Mouse (Mus musculus) thymus, adult 2 months (tissue): Measurements from ENCODE around the gene Lrp1.

Experiments
- CTCF ChIP-seq: fragments of 200-500 bp; IDR thresholded peaks from 2 replicates; pipeline ENCODE4 v1.5.1; 2012; ENCODE audit warnings: mild to moderate bottlenecking, control low read depth, low read length, moderate library complexity, borderline replicate concordance; ENCODE audit not compliant: control insufficient read depth, poor library complexity, insufficient read depth; ENCODE audit errors: extremely low read depth
- POLR2A ChIP-seq: fragments of 200-500 bp; IDR thresholded peaks from 2 replicates; pipeline ENCODE4 v1.6.1; 2012; ENCODE audit warnings: mild to moderate bottlenecking, low read length, control low read depth, moderate library complexity; ENCODE audit not compliant: control insufficient read depth, poor library complexity, insufficient read depth; ENCODE audit errors: extremely low read depth

DNA sequence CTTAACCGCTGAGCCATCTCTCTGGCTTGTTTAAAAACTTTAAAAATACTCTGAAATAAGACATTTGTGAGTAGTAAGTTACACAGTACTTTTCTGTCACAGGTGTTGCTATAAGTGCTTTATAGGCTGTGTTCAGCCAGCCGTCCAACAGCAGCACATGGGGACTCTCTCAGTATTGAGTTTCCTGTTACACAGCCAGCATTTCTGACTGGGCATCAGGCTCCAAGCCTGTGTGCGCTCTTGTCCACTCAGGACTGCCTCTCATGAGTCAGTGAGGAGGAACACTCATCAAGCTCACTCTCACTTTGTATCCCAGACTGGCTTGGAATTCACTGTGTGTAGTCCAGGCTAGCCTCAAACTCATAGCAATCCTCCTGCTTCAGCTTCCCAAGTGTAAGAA lies 124.8 kb downstream of the Lrp1 start:
- TF ChIP-seq CTCF = no peak
- no peak for TF ChIP-seq POLR2A
